Mouse (Mus musculus): ENCODE results near the gene Rasgef1b. TPM values are rescaled to one million over a fixed set of nuclear protein-coding genes. Genes with fewer than 3 reads are reported as not detected.

Rasgef1b gene
- polyA plus RNA-seq, 1 experiment from 2014 or later = 124 TPM

- Histone ChIP-seq H3K4me3 (ENCODE audit: inconsistent target) (no peak overlapping the region), H3K36me3 (ENCODE audit: inconsistent target) (no peaks in the 10 kb centered on the region), H3K27ac (no peak overlapping the region), H3K79me2 (ENCODE audit: inconsistent target) (no peaks in the 10 kb centered on the region)
- WGBS (ENCODE audit: missing documents) = 48% methylated on average over 15 of the region's 15 CpGs
Measured at GRCm38 (mm10) chr5:99202074-99202837, 526.6 kb downstream of the Rasgef1b start.

- WGBS (ENCODE audit: missing documents) = 94% methylated on average over 5 of the region's 5 CpGs
- Histone ChIP-seq H3K4me3 (ENCODE audit: inconsistent target) (no peak overlapping the region), H3K79me2 (ENCODE audit: inconsistent target) (no peaks in the 10 kb centered on the region), H3K27ac (no peak overlapping the region), H3K36me3 (ENCODE audit: inconsistent target) (no peaks in the 10 kb centered on the region)
Measured at GRCm38 (mm10) chr5:99195436-99195835, 533.4 kb downstream of the Rasgef1b start.

GRCm38 (mm10) chr5:99190941-99191800 is 537.7 kb downstream of the Rasgef1b start:
- H3K27ac ChIP-seq = no peak overlapping the region
- no peaks in the 10 kb centered on the region for H3K36me3 ChIP-seq (ENCODE audit: inconsistent target)
- 80% methylated on average over 23 of the region's 26 CpGs for WGBS (ENCODE audit: missing documents)
- no peak overlapping the region for H3K4me3 ChIP-seq (ENCODE audit: inconsistent target)
- no peaks in the 10 kb centered on the region for H3K79me2 ChIP-seq (ENCODE audit: inconsistent target)

GRCm38 (mm10) chr5:99183637-99184036 is 545.2 kb downstream of the Rasgef1b start:
- Histone ChIP-seq H3K4me3 (ENCODE audit: inconsistent target) (no peak overlapping the region), H3K27ac (no peak overlapping the region), H3K36me3 (ENCODE audit: inconsistent target) (no peaks in the 10 kb centered on the region), H3K79me2 (ENCODE audit: inconsistent target) (no peaks in the 10 kb centered on the region)
- WGBS (ENCODE audit: missing documents) = 91% methylated on average over 7 of the region's 7 CpGs

- no peaks in the 10 kb centered on the region for H3K79me2 ChIP-seq (ENCODE audit: inconsistent target)
- 87% methylated on average over 8 of the region's 8 CpGs for WGBS (ENCODE audit: missing documents)
Measured at GRCm38 (mm10) chr5:99174608-99175385, 554.1 kb downstream of the Rasgef1b start.

GRCm38 (mm10) chr5:99169836-99170235 is 559.0 kb downstream of the Rasgef1b start:
- WGBS (ENCODE audit: missing documents) = 64% methylated on average over 4 of the region's 4 CpGs
- H3K36me3 ChIP-seq (ENCODE audit: inconsistent target) = no peaks in the 10 kb centered on the region
- H3K4me3 ChIP-seq (ENCODE audit: inconsistent target) = no peak overlapping the region
- H3K27ac ChIP-seq = no peak overlapping the region
- H3K79me2 ChIP-seq (ENCODE audit: inconsistent target) = no peaks in the 10 kb centered on the region

More at GRCm38 (mm10) chr5:99174608-99175385, 554.1 kb downstream of the Rasgef1b start:
- no peak overlapping the region for H3K27ac ChIP-seq
- H3K36me3 ChIP-seq (ENCODE audit: inconsistent target) = no peaks in the 10 kb centered on the region
- no peak overlapping the region for H3K4me3 ChIP-seq (ENCODE audit: inconsistent target)

GRCm38 (mm10) chr5:99167767-99168166 is 561.1 kb downstream of the Rasgef1b start:
- Histone ChIP-seq H3K27ac (no peak overlapping the region), H3K4me3 (ENCODE audit: inconsistent target) (no peak overlapping the region), H3K79me2 (ENCODE audit: inconsistent target) (no peaks in the 10 kb centered on the region), H3K36me3 (ENCODE audit: inconsistent target) (no peaks in the 10 kb centered on the region)
- 90% methylated on average over 5 of the region's 5 CpGs for WGBS (ENCODE audit: missing documents)

Other genes starting within 250 kb of the Rasgef1b start
- not detected in 3 replicates for gene Vamp9, start 177.2 kb upstream of the Rasgef1b start, polyA plus RNA-seq (2018)
- 128 to 349 TPM (median 265 TPM) in 3 replicates for gene Hnrnpd, start 249.9 kb upstream of the Rasgef1b start, polyA plus RNA-seq (2018)
- 0.43 to 2.0 TPM (median 0.88 TPM) in 3 replicates for gene 4930524J08Rik, start 250.0 kb upstream of the Rasgef1b start, polyA plus RNA-seq (2018)

Data from macrophage (primary cell).